Mouse (Mus musculus) ES-CJ7 (cell line): ENCODE measurements around the gene Axl.
"Not testable (repeated sequence)": the region's sequence is repeated elsewhere in the genome, so short reads cannot be mapped to it uniquely, and the experiment has no call there.

Source experiments
- DNase-seq: peaks from one replicate; pipeline ENCODE4 v3.0.0; 2011; ENCODE audit warnings: low read depth, low spot score

Gene Axl

DNA sequence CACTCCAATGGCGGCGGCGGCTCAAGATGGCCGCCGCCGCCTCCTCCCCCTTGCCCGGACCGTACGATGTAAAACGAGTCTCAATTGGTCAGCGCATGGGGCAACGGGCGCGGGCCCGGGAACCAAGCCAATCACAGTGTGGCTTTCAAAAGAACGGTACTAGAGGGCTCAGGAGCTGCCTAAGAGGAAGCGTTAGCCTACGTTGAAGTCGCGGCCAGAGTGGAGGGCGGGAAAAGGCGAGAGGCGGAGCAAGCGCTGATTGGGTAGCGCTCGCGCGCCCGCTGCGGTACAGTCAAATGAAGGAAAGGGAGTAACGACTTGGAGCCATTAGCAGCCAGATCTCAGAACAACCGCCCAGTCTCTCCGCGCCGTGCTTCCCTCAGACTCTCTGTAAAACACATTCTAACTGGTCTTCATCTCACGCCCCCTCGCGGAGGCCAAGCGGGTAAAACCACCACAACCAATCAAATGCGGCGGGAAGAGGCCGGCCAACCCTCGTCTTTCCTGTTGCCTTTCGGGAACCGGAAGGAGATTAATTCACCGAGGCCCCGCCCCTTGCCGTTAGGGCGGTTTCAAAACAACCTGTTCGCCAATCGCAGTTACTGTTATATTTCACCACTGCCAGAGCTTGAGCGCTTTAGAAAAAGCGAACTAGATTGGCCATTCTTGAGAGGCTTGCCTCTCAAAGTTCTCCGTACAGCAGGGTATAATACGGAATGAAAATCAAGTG lies 33.6 kb downstream of the Axl start, which contains the start of gene Hnrnpul1:
Gene Hnrnpul1 (minus strand): TSS at position 20 of the 730 bp plus-strand sequence.
- DNase-seq = peak; percentile 98

DNA sequence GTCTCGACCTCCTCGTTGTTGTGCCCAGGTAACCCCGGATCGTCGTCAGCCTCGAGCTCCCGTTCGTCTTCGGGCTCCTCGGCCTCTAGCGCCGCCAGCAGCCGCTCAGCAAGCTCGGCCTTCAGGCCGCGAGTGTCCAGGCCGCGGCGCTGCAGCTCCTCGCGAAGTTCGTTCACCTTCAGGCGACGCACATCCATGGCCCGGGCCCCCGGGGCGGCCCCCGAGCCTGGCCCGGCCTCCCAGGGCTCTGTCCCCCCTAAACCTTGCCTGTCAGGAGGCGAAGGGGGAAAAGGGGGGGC lies 34.1 kb downstream of the Axl start:
- DNase-seq = no peak

DNA sequence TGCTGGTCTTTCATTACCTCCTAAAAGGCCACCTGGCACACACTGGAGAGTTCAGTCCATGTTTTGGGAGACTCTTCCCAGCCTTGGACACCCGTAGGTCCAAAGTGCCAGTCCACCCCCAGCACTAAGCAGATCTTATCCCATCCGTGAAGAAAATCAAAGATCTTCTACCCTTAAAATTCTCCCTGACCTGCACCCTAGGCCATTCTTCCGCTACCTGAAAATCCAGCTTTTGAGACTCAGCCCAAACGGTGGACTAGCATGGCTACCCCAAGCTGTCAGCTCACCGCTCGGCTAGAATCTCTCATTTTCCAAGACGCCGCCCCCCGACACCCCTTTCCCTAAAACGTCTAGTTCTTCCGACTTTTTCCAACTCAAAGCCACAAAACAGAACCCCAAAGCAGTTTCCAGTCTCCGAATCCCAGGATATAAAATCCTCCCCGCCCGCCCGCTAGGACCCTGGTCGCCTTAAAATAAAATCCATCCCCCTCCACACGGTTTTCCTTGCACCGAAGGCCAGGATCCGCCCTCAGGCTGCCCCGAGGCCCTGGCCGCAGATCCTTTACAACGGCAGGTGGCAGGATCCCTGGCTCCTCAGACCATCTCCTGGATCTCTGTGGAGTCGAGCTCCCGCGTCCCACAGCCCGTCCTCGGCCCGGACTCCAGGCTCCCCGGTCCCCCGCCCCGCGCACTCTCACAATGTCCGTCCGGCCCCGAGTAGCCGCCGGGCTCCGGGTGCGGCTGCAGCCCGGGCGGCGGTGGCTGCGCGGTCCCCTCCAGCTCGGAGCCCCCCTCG lies 34.7 kb downstream of the Axl start:
- no peak for DNase-seq

DNA sequence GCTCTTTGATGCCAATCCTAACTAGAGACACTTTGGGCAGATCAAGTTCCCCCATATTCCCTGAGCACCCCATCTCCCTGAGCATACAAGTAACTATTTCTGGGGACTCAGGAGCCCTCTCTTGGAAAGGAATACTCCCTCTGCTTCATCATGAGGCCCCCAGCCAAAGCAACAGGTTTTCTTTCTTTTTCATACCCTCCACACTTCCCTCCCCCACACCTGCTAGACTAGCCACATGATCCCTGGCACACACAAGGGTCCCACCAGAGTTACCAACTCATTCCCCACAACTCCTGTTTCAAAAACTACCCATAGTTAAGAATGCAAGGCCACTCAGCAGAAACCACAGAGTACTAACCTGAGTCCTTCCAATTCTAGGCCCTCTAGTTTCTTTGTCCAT lies 35.4 kb downstream of the Axl start:
- DNase-seq = no peak

DNA sequence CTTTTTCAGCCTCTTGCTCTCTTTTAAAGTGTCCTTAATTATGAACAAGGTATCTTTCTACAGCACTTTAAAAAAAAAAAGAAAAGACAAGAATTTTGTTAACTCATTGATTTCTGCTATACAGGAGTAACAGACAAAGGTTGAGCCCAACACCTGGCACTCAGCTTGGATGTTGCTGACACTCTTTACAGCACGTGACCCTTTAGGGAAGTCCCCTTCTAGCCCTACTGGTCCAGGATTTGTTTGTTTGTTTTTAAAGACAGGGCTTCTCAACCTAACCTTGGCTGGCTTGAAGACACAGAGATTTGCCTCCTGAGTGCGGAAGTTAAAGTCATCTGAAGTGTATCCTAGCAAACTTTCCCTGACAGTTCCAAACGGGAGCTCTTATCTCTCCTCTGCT lies 41.7 kb downstream of the Axl start:
- DNase-seq = no peak

DNA sequence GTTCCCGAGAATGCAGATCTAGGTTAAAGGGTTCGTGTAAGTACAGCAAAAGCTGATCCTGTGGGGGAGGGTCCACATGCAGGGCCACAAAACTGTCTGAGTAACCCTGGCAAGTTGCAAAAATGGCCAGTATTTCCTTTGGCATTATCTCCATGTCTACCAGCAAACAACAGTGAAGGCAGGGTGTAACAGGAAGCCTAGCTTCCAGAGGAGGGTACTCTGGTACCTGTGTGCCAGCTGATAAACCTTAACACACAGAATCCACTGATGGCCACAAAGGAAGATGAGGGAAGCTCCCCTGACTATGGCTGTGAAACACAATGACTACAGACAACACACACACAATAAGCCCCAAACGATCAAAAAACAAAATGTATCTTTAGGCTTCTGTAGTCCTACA lies 50.2 kb downstream of the Axl start:
- DNase-seq = no peak

DNA sequence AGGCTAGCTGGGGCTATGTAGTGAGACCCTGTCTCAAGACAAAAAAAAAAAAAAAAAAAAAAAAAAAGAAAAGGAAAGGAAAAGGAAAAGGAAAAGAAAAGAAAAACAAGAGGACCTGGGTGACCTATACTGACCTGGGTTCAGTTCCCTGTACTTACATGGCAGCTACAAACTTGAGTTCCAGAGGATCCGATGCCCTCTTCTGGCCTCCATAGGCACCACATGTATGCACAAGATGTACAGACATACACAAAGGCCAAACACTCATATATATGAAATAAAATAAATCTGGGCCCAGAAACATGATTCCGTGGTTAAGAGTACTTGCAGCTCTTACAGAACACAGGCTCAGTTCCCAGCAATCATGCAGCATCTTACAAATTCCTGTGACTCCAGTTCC lies 51.6 kb downstream of the Axl start:
- peak; percentile 54 for DNase-seq

DNA sequence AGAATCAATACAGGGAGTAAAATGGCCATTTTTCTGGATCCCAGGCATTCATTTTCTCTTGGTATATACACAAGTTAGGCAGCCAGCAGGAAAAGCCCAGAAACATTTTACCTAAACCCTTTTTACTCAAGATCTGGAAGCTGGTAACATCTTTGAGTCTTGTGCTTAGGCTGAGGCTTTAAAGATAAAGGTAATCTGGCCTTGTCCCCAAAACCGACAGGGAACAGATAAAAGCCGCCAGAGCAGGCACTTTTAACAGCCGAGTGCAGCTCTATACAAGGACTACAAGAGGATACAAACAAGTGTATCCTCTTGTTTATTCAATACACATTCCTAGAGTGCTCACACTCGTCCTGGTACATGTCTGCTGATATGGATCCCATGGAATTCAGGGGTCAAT lies 53.5 kb downstream of the Axl start:
- DNase-seq = no peak

DNA sequence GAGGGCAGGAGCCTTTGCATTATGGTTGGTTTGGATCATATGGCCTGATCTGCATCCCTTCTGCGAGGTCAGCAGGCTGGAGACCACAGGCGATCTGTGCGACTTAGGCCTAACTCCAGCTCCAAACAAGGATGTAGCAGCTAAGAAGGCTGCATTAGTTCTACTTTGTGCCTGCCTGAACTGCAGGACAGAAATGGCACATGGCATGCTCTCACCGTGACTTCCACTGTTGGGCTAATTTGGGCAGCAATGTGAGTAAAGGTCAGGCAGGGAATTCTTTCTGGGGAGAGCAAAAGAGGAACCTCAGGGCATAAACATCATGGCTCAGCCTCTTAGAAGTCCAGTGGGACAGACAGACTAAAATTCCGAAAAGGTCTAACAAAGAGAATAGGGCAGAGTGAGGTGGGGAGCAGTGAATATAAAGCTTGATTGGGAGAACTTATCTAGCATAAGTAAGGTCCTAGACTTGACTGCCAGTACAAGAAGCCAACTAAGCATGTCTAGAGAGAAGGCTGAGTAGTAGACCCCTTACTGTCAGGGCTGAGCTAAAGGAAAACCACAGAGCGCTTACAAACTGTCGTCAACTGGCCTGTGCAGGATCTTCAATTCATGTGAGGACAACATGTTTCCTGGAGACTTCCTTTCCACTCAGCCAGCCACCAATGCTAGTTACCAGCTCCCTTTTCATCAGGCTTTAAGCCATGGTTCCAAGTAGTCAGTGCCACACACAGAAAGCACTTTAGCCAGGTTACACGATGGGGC lies 57.0 kb downstream of the Axl start:
- DNase-seq = no peak

DNA sequence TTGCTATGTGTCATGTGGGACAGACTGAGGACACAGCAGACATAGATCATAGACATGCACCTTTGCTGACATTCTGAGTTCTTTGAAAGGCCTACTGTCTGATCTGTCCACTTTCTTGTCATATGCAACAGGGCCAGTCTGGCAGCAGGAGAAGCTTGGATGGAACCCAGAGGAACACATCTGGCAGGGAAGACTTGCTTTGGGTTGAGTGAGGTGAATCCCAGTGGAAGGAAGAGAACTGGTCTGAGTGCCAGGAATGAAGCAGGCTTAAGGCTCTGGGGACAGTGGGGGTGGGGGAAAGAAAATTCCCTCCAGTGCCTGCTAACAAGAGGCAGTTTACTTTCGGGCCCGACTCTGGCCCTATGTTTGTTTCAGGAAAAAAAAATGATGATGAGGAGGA lies 58.6 kb downstream of the Axl start:
- no peak for DNase-seq

DNA sequence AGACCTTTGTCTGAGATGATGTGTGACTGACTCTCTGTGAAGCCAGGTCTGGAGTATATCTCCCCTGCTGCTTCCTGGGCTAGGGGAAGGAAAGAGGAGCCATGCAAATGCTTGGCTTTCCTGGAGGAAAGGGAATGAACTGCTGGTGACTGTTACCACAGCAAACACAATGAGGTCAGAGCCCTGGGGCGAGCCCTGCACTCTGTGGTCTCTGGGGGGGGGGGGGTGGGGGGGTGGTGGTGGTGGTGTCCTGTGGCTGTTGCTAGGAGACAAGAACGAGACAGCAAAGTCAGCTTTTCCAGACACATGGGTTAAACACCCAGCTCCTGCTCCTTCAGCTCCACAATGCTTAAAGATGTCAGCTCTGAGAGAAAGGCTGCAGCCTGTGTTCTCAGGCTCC lies 59.1 kb downstream of the Axl start:
- DNase-seq = no peak

DNA sequence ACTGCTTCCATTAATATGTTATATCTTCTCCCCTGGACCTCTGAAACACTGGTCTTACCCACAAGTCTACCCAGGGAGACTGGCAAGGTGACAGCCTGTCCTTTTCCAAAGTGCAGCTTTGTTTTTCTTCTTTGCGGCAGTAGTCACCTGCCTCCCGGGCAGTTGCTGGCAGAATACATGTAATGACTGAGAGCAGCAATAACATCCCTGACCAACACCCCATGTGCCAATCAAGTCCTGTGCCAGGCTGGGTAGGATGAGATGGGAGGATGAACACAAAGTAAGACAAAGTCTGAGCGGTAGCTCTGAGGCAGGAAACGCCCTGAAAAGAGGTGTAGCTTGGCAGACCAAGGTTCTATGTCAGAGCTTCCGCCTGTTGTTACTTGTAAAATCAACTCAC lies 60.7 kb downstream of the Axl start:
- no peak for DNase-seq

DNA sequence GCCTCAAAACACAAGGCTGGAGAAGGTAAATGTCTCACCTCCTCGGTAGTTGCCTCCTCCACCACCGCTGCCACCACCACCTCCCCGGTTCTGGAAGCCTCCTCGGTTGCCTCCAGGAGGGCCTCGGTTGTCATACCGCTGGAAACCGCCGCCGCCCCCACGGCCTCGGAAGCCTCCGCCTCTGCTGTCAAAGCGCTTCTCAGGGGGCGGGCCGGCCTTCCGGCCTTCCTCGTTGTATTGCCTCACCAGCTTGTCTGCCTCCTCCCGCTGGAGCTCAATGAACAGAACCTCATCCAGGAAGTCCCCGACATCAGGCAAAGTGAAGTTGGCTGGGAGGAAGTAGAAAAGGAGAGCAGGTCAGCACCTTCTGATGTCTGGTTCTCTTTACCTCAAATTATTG lies 62.6 kb downstream of the Axl start:
- DNase-seq = no peak

DNA sequence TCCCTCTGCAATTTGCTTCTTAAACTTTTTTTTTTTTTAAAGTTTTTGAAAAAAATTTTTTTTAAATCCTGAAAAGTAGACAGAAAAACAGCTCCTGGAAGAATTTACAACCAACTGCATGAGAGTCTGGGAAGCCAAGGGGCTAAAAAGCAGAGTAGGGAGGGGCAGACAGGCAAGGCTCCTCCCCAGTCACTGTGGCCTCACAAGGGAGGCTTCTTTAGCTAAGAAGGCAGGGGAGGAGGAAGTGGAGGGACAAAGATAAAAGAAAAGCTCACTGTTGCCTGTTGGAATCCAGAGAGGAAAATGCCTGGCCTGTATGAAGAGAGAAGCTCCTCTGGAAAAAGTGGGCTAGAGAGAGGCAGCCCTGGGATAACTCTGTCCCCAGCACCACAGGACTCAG lies 66.7 kb downstream of the Axl start:
- not testable (repeated sequence) for DNase-seq

DNA sequence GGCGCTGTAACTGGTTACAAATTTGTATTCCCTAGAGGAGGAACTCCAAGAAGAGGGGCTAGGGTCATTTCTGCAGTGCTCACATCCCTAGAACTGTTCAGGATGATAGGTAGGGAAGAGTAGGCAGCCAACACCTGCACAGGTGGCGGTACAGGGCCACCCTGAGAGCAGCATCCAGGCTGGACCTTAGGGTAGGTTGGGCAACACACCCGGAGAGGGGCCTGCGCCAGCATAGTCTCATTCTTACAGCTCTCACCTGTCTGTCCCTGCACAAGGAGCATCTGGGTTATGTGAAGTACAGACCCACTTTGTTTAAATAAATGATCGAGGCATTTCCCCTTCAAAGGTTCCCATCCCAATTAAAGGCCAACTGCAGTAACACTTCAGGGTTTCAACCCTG lies 67.7 kb downstream of the Axl start:
- DNase-seq = no peak

DNA sequence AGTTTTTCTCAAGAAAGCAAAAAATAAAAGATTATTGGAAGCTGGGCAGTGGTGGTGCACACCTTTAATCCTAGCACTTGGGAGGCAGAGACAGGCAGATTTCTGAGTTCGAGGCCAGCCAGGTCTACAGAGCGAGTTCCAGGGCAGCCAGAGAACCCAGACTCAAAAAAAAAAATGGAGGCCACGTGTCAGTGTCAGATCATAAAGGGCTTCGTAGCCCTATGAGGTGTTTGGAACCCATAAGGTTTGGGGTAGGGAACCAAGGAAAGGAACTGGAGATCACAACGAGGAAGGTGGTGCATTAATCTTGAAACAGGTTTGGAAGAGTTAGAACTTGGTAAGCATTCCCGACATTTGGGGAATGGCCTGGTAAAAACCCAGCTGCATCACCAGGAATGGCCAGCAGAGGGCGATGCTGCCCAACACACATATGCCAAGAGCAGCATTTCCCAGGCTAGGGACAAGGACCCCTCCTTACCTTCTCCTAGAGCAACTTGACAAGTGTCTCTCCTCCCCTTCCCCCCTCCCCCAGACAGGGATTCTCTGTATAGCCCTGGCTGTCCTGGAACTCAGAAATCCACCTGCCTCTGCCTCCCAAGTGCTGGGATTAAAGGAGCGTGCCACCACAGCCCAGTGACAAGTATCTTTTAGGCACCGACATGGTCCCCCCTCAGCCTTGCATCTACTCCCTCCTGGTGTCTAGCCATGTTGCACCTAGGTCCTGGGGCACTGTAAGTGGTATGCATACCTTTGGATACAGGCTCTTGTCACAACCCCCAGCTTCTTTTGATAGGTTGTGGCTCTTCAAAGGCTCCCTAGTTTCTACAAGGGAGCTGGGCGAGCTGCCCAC lies 68.5 kb downstream of the Axl start:
- peak; percentile 83 for DNase-seq

DNA sequence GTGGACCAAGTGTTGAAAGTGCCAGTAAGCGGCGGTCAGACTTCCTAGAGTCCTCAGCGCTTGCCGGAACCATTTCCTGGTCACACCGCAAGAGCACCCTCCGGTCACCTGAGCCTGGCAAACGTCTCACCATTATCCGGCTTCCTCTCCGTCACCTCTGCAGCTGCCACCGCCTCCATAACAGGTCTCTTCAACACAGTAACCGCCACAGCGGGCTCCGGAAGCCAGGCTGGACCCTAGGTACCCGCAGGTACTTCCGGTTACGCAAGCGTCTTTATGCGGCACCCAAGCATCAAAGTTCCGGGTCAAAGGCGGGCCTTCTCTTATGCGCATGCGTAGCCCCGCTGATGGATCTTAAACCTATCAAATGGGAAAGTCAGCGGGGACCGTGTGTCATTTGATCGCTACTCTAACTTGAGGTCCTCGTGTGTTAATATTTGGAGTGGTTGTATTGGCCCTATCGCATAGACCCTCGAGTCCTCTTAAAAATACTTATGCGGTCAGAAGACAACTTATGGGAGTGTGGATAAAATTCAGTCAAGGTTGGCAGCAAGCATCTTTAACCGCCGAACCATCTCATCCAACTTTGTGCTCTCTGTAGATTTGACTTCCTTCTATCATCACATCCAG lies 69.6 kb downstream of the Axl start, which contains the start of gene Ccdc97:
Gene Ccdc97 (minus strand): TSS at position 301 of the 630 bp plus-strand sequence.
- DNase-seq = peak; percentile 95

DNA sequence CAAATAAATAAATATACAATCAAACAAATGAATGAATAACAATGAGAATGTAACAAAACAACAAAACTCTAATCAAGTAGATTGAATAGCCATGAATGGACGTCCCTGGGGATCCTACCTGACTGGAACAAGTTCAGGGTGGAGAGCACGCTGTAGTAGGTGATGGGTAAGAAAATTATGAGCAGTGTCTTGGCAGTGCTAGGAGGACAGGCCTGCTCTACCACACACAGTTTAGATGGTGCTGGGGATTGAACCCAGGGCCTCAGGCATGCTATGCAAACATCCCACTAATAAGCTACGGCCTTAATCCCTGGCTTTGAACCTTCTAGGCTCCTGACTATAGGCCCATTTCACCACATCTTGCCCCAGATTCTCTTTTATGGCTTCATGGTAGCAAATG lies 71.0 kb downstream of the Axl start:
- no peak for DNase-seq

DNA sequence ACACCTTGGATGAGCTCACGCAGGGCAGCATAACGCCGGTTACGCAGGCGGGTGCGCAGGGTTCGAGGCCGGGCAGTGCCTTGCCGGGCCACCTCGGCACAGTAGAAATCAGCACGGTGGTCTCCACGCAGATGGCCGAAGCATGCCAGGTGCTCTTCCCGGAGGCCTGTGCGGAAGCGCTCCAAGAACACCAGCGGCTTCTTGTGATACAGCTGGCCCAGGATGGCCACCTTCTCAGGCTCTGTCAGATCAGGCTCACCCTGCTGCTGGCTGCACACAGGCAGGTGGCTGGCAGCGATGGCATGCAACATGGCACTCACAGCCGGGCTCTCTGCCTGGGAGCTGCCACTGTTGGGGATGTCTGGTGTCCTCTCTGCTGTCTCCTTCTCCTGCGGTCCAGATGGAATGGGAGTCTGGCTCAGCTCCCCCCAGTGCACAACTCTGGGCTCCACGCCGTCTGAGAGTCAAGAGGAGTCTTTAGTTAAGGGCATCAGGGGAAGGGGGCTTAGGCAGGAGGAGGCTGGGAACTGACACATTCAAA lies 72.7 kb downstream of the Axl start:
- DNase-seq = no peak

DNA sequence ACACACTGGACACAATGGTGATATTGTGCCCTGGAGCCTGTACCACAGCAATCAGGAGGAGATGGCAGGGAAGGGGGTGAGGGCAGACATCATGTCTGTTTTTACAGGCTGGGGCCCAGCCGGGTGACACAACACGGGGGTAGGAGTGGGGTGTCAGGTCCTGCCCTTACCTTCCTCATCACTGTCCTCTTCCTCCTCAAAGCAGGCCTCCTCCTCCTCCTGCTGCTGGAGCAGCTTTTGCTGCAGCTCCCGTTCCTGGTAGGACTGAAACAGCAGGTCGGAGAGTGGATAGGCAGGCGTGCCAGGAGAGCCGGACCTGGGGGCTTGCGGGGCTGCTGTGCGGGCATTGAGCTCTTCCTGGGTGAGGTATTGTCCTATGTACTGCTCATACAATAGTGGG lies 73.9 kb downstream of the Axl start:
- DNase-seq = no peak

DNA sequence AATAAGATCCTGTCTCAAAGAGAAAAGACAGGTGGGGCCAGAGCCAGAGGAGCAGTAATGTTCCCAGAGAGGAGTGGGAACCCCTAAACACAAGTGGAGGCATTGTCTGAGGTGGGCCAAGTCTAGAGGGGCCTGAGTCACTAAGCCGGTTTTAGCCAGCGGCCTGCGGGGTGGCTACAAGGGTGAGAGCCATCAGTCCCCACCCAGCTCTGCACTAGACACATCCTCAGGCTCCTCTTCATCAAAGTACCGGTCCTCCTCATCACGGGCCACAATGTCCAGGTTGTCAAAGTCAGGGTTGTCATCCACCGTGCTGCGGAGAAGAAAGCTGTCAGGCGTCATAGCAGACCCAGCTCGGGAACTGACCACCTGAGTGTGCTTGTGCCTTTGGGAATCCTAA lies 75.7 kb downstream of the Axl start:
- DNase-seq = no peak
